In genomic region chr14:34312339-34313048, GRCm38 (mm10) we compare ENCODE assay signal across 8 mouse cellular contexts. TPM values are rescaled to one million over a fixed set of nuclear protein-coding genes. Genes with fewer than 3 reads are reported as not detected.
A peak's percentile ranks its signal among the peaks of the same experiment; 100 is the strongest.
DNase-seq lines count a peak whose midpoint lies in the region; ATAC-seq and TF ChIP-seq lines count a peak whose summit lies in the region.

No protein-coding gene starts in this region.

- peak overlapping the region; percentile 50 for H3K9ac ChIP-seq in heart, embryonic 11.5 days (ENCODE audit: low read depth, low read length)
- 0 out of 2 replicates have a peak overlapping the region, but pooled peaks have one; percentile 87 for H3K9ac ChIP-seq in intestine, postnatal 0 days (ENCODE audit: low read depth, low read length)
- peak overlapping the region; percentile 93 for H3K9ac ChIP-seq in midbrain, embryonic 16.5 days (ENCODE audit: low read depth, low read length)

- TF ChIP-seq CTCF in cortical plate, adult 2 months (IDR thresholded peaks at IDR 0.05; ENCODE audit: extremely low read depth, insufficient read depth, low read length), result no peak
- no peak for TF ChIP-seq CTCF in intestine, postnatal 0 days (IDR thresholded peaks at IDR 0.05; ENCODE audit: low read depth)

- no peaks in the 10 kb centered on the region for H3K27me3 ChIP-seq in heart, embryonic 11.5 days (ENCODE audit: control insufficient read depth, insufficient read depth, low read length)
- no peaks in the 10 kb centered on the region for H3K27me3 ChIP-seq in intestine, postnatal 0 days (replicated peaks; ENCODE audit: control insufficient read depth, insufficient read depth, low read length)
- H3K27me3 ChIP-seq in midbrain, embryonic 16.5 days (ENCODE audit: control insufficient read depth, insufficient read depth, low read depth, low read length), result no peaks in the 10 kb centered on the region

- H3K27ac ChIP-seq in heart, embryonic 11.5 days (ENCODE audit: low read depth, low read length), result no peak overlapping the region
- H3K27ac ChIP-seq in cortical plate, adult 2 months (ENCODE audit: insufficient read depth, low read length), result no peak overlapping the region
- no peak overlapping the region for H3K27ac ChIP-seq in intestine, postnatal 0 days (ENCODE audit: low read depth, low read length)
- H3K27ac ChIP-seq in midbrain, embryonic 16.5 days (ENCODE audit: low read length), result no peak overlapping the region

- H3K4me3 ChIP-seq in heart, embryonic 11.5 days (ENCODE audit: low read depth, low read length), result peak overlapping the region; percentile 72
- peak overlapping the region; percentile 99 for H3K4me3 ChIP-seq in cortical plate, adult 2 months (ENCODE audit: insufficient read depth, low read length)
- peak overlapping the region; percentile 92 for H3K4me3 ChIP-seq in intestine, postnatal 0 days (ENCODE audit: low read depth, low read length)
- peak overlapping the region; percentile 64 for H3K4me3 ChIP-seq in midbrain, embryonic 16.5 days (ENCODE audit: low read depth, low read length)

- TF ChIP-seq POLR2A in cortical plate, adult 2 months (IDR thresholded peaks at IDR 0.05; ENCODE audit: extremely low read depth, insufficient read depth, low read length), result no peak

- no peak for DNase-seq in heart, adult 18-20 months
- DNase-seq in layer of hippocampus, adult 8-10 months (ENCODE audit: low spot score in 2 of 2), result no peak
- no peak for DNase-seq in layer of hippocampus, postnatal 10 days (ENCODE audit: low spot score in 2 of 2)

- peak overlapping the region; percentile 92 for H3K4me2 ChIP-seq in heart, embryonic 11.5 days
- H3K4me2 ChIP-seq in intestine, postnatal 0 days (replicated peaks; ENCODE audit: low read depth), result peak overlapping the region; percentile 86
- peak overlapping the region; percentile 92 for H3K4me2 ChIP-seq in midbrain, embryonic 16.5 days (ENCODE audit: low read length)

- 30% methylated on average over 5 of the region's 6 CpGs for WGBS in heart, embryonic 11.5 days (ENCODE audit: insufficient replicate concordance)
- WGBS in intestine, postnatal 0 days, result 14% methylated on average over 6 of the region's 6 CpGs
- 19% methylated on average over 5 of the region's 6 CpGs for WGBS in midbrain, embryonic 16.5 days

- no peak for ATAC-seq in heart, embryonic 11.5 days (replicated peaks; ENCODE audit: insufficient number of reproducible peaks, low FRiP score, low TSS enrichment)
- ATAC-seq in intestine, postnatal 0 days, result no peak
- no peak for ATAC-seq in midbrain, embryonic 16.5 days
- no peak for ATAC-seq in CD4-positive, CD25-positive, alpha-beta regulatory T cell, adult 4 months

- no peaks in the 10 kb centered on the region for H3K36me3 ChIP-seq in heart, embryonic 11.5 days (ENCODE audit: control insufficient read depth, insufficient read depth, low read length)
- H3K36me3 ChIP-seq in intestine, postnatal 0 days (ENCODE audit: control insufficient read depth, insufficient read depth), result no peaks in the 10 kb centered on the region
- H3K36me3 ChIP-seq in midbrain, embryonic 16.5 days (ENCODE audit: control insufficient read depth, insufficient read depth, low read length), result no peaks in the 10 kb centered on the region

- H3K4me1 ChIP-seq in heart, embryonic 11.5 days (ENCODE audit: control insufficient read depth, insufficient read depth, low read length), result peaks cover 15% of the 10 kb centered on the region
- peaks cover 3% of the 10 kb centered on the region for H3K4me1 ChIP-seq in cortical plate, adult 2 months (ENCODE audit: control insufficient read depth, insufficient read depth, low read length)
- 0 out of 2 replicates have a peak, but pooled peaks cover 2% of the 10 kb centered on the region for H3K4me1 ChIP-seq in intestine, postnatal 0 days (replicated peaks; ENCODE audit: control insufficient read depth, insufficient read depth, low read length)
- peaks cover 33% of the 10 kb centered on the region for H3K4me1 ChIP-seq in midbrain, embryonic 16.5 days (ENCODE audit: control insufficient read depth, insufficient read depth, low read length)

- H3K9me3 ChIP-seq in heart, embryonic 11.5 days (replicated peaks; ENCODE audit: control insufficient read depth, low read length), result no peaks in the 10 kb centered on the region
- H3K9me3 ChIP-seq in intestine, postnatal 0 days (ENCODE audit: control insufficient read depth), result no peaks in the 10 kb centered on the region
- H3K9me3 ChIP-seq in midbrain, embryonic 16.5 days (replicated peaks; ENCODE audit: control insufficient read depth, low read length, poor library complexity, severe bottlenecking), result no peaks in the 10 kb centered on the region

RNA-seq across cellular contexts. Expression of gene Glud1, which starts 2.0 kb away (rescaled TPM):
- 64.4 and 67.3 TPM in 2 replicates for polyA plus RNA-seq in heart, embryonic 11.5 days (2014; fragmentation: Nextera tagmentation; extraction: Ambion mirVana)
- 100 to 1,000 TPM; 148 to 183 TPM for total RNA-seq in heart, adult 18-20 months (2021)
- polyA plus RNA-seq in cortical plate, adult 2 months (2012; rRNA removed), result 174 and 177 TPM in 2 replicates
- 40.8 TPM in 2 replicates for polyA plus RNA-seq in intestine, postnatal 0 days (2015; fragmentation: Nextera tagmentation; extraction: Ambion mirVana)
- 89.8 and 92.8 TPM in 2 replicates for polyA plus RNA-seq in midbrain, embryonic 16.5 days (2015; fragmentation: Nextera tagmentation; extraction: Ambion mirVana)
- 10 to 100 TPM; 22.9 to 42.0 TPM for polyA plus RNA-seq in CD4-positive, CD25-positive, alpha-beta regulatory T cell, adult 4 months (2017; shearing (Covaris generic))
- 100 to 1,000 TPM; 294 to 321 (median 311) TPM for total RNA-seq in layer of hippocampus, adult 8-10 months (2022)
- total RNA-seq in layer of hippocampus, postnatal 10 days (2021), result 100 to 1,000 TPM; 408 to 469 TPM

RNA-seq across cellular contexts. Expression of gene Shld2, which starts 2.2 kb away (rescaled TPM):
- polyA plus RNA-seq in heart, embryonic 11.5 days (2014; fragmentation: Nextera tagmentation; extraction: Ambion mirVana), result 6.2 and 6.9 TPM in 2 replicates
- 1 to 10 TPM; 6.0 to 8.5 TPM for total RNA-seq in heart, adult 18-20 months (2021)
- polyA plus RNA-seq in cortical plate, adult 2 months (2012; rRNA removed), result 4.1 and 4.6 TPM in 2 replicates
- polyA plus RNA-seq in intestine, postnatal 0 days (2015; fragmentation: Nextera tagmentation; extraction: Ambion mirVana), result 3.1 and 3.9 TPM in 2 replicates
- 4.8 and 6.4 TPM in 2 replicates for polyA plus RNA-seq in midbrain, embryonic 16.5 days (2015; fragmentation: Nextera tagmentation; extraction: Ambion mirVana)
- 10 to 100 TPM in 1 of 2 experiments, 1 to 10 TPM in 1; 8.8 to 12.1 TPM for polyA plus RNA-seq in CD4-positive, CD25-positive, alpha-beta regulatory T cell, adult 4 months (2017; shearing (Covaris generic))
- total RNA-seq in layer of hippocampus, adult 8-10 months (2022), result 10 to 100 TPM; 11.4 to 14.1 (median 12.8) TPM
- total RNA-seq in layer of hippocampus, postnatal 10 days (2021), result 10 to 100 TPM in 1 of 2 experiments, 1 to 10 TPM in 1; 9.7 to 13.5 TPM

RNA-seq across cellular contexts. Expression of gene Fam25c, which starts 42.7 kb away (rescaled TPM):
- not detected in 2 replicates for polyA plus RNA-seq in heart, embryonic 11.5 days (2014; fragmentation: Nextera tagmentation; extraction: Ambion mirVana)
- total RNA-seq in heart, adult 18-20 months (2021), result not detected
- not detected in 2 replicates for polyA plus RNA-seq in cortical plate, adult 2 months (2012; rRNA removed)
- not detected in 2 replicates for polyA plus RNA-seq in intestine, postnatal 0 days (2015; fragmentation: Nextera tagmentation; extraction: Ambion mirVana)
- polyA plus RNA-seq in midbrain, embryonic 16.5 days (2015; fragmentation: Nextera tagmentation; extraction: Ambion mirVana), result not detected in 2 replicates
- polyA plus RNA-seq in CD4-positive, CD25-positive, alpha-beta regulatory T cell, adult 4 months (2017; shearing (Covaris generic)), result not detected
- not detected for total RNA-seq in layer of hippocampus, adult 8-10 months (2022)
- not detected for total RNA-seq in layer of hippocampus, postnatal 10 days (2021)
